Mouse (Mus musculus) cerebellum, adult 11 months (tissue): ENCODE measurements around the gene Ptpro.
A peak's percentile ranks its signal among the peaks of the same experiment; 100 is the strongest.

Experiments used
- DNase-seq: peaks from one replicate; pipeline ENCODE4 v3.0.0; 2022

The Ptpro gene

GRCm38 (mm10) chr6:137252194-137252886 lies at the start of gene Ptpro:
Gene Ptpro (plus strand): TSS chr6:137252319.
- no peak for DNase-seq

GRCm38 (mm10) chr6:137202661-137203060 lies 49.5 kb upstream of the Ptpro start:
- DNase-seq, result no peak

- DNase-seq, result no peak
Observed at GRCm38 (mm10) chr6:137205662-137206400, 46.3 kb upstream of the Ptpro start.

GRCm38 (mm10) chr6:137207126-137207525 lies 45.0 kb upstream of the Ptpro start:
- DNase-seq, result no peak

GRCm38 (mm10) chr6:137209992-137210391 lies 42.1 kb upstream of the Ptpro start:
- DNase-seq, result peak; percentile 22

GRCm38 (mm10) chr6:137210991-137211390 lies 41.1 kb upstream of the Ptpro start:
- DNase-seq, result no peak

GRCm38 (mm10) chr6:137211441-137211840 lies 40.7 kb upstream of the Ptpro start:
- DNase-seq, result no peak

- DNase-seq, result no peak
Observed at GRCm38 (mm10) chr6:137217841-137218463, 34.2 kb upstream of the Ptpro start.

GRCm38 (mm10) chr6:137252887-137253242 lies 746 bp downstream of the Ptpro start:
- DNase-seq, result no peak

- DNase-seq, result no peak
Observed at GRCm38 (mm10) chr6:137253415-137253814, 1.3 kb downstream of the Ptpro start.

- DNase-seq, result no peak
Observed at GRCm38 (mm10) chr6:137261033-137261432, 8.9 kb downstream of the Ptpro start.

GRCm38 (mm10) chr6:137262087-137262486 lies 10.0 kb downstream of the Ptpro start:
- no peak for DNase-seq

GRCm38 (mm10) chr6:137268019-137268418 lies 15.9 kb downstream of the Ptpro start:
- DNase-seq, result no peak

- no peak for DNase-seq
Observed at GRCm38 (mm10) chr6:137268592-137268991, 16.5 kb downstream of the Ptpro start.

GRCm38 (mm10) chr6:137272513-137272912 lies 20.4 kb downstream of the Ptpro start:
- no peak for DNase-seq

- no peak for DNase-seq
Observed at GRCm38 (mm10) chr6:137277587-137277994, 25.5 kb downstream of the Ptpro start.

- no peak for DNase-seq
Observed at GRCm38 (mm10) chr6:137279576-137279975, 27.5 kb downstream of the Ptpro start.

- DNase-seq, result no peak
Observed at GRCm38 (mm10) chr6:137281541-137282049, 29.5 kb downstream of the Ptpro start.

GRCm38 (mm10) chr6:137282050-137282449 lies 29.9 kb downstream of the Ptpro start:
- DNase-seq, result no peak

GRCm38 (mm10) chr6:137286376-137286775 lies 34.3 kb downstream of the Ptpro start:
- no peak for DNase-seq

GRCm38 (mm10) chr6:137287788-137288187 lies 35.7 kb downstream of the Ptpro start:
- no peak for DNase-seq

- no peak for DNase-seq
Observed at GRCm38 (mm10) chr6:137288264-137288663, 36.1 kb downstream of the Ptpro start.

- no peak for DNase-seq
Observed at GRCm38 (mm10) chr6:137292421-137292820, 40.3 kb downstream of the Ptpro start.
